Mouse (Mus musculus): ENCODE results near the gene Arhgap20.

- TF ChIP-seq CTCF (IDR thresholded peaks at IDR 0.05; ENCODE audit: low read depth, low read length) (no peak), POLR2A (IDR thresholded peaks at IDR 0.05; ENCODE audit: borderline replicate concordance, low read depth, low read length) (no peak)
Measured at GRCm38 (mm10) chr9:51736750-51737368, 28.3 kb upstream of the Arhgap20 start.
